ENCODE assay signal across 23 mouse cellular contexts in the genomic region with DNA sequence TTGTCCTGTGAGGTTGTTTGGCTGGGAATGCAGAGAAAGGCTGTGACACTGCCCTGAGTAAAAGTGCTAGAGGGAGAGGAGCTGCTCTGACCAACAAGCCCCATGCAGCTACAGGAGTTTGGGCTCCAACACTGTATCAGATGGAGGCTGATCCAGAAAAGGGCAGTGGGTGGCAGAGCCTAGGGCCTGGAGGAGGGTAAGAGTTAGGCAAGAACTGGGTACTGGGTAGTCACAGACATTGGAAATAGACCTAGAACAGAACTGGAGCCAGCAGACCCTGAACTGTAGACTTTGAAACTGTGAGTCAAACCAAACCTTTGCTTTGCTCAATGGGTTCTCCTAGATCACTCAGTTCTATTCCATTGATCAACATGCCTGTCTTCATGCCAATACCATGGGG. TPM values are rescaled to one million over a fixed set of nuclear protein-coding genes. Genes with fewer than 3 reads are reported as not detected.
A peak's percentile ranks its signal among the peaks of the same experiment; 100 is the strongest.
DNase-seq lines count a peak whose midpoint lies in the region; ATAC-seq and TF ChIP-seq lines count a peak whose summit lies in the region.
"Not testable (repeated sequence)": the region's sequence is repeated elsewhere in the genome, so short reads cannot be mapped to it uniquely, and the experiment has no call there.
"Had no signal": no experiment of that assay in that cellular context is flagged by ENCODE, and none has a peak within 500 bp of the region (broad histone marks: within the 10 kb centered on the region; RNA-seq: fewer than 3 reads in every experiment).

No protein-coding gene starts in this region.

- TF ChIP-seq POLR2A in kidney, adult 2 months (IDR thresholded peaks at IDR 0.05; ENCODE audit: low read depth, low read length); liver, adult 2 months (IDR thresholded peaks at IDR 0.05; ENCODE audit: extremely low read depth, insufficient read depth, low read length): not testable (repeated sequence)

- H3K9me3 ChIP-seq in heart, embryonic 10.5 days; limb, embryonic 10.5 days (replicated peaks); liver, embryonic 11.5 days (ENCODE audit: control insufficient read depth, low read length); liver, postnatal 0 days (ENCODE audit: low read length): not testable (repeated sequence)

- not testable (repeated sequence) for H3K27me3 ChIP-seq in heart, embryonic 10.5 days (ENCODE audit: insufficient read depth, poor library complexity, severe bottlenecking); kidney, adult 2 months (replicated peaks; ENCODE audit: control insufficient read depth, insufficient read depth, low read length); limb, embryonic 10.5 days (ENCODE audit: low read depth, poor library complexity, severe bottlenecking); liver, adult 2 months (ENCODE audit: control insufficient read depth, insufficient read depth, low read length); liver, embryonic 11.5 days (replicated peaks; ENCODE audit: control insufficient read depth, insufficient read depth, low read length); liver, postnatal 0 days (ENCODE audit: insufficient read depth, low read length)

- not testable (repeated sequence) for TF ChIP-seq CTCF in kidney, adult 2 months (conservative IDR thresholded peaks at IDR 0.05; ENCODE audit: insufficient read depth, insufficient read length, low read depth, low read length); liver, adult 2 months (IDR thresholded peaks at IDR 0.05; ENCODE audit: low read depth, low read length); liver, postnatal 0 days (IDR thresholded peaks at IDR 0.05; ENCODE audit: low read depth)

- H3K79me2 ChIP-seq in liver, adult 2 months (ENCODE audit: control insufficient read depth, insufficient read depth, low read length) = not testable (repeated sequence)

- DNase-seq in heart, embryonic 10.5 days (ENCODE audit: low spot score) = peak; percentile 69
- DNase-seq in kidney, adult 2 months = peak; percentile 40
- DNase-seq in kidney, adult 9 months = peak; percentile 36
- peak; percentile 4 to 18 for DNase-seq in kidney, postnatal 36 days
- peak; percentile 22 for DNase-seq in limb, embryonic 10.5 days (ENCODE audit: low spot score)
- DNase-seq in liver, adult 2 months (ENCODE audit: extremely low read depth, low read depth, low spot score) = peak; percentile 98
- peak; percentile 7 for DNase-seq in liver, embryonic 11.5 days (ENCODE audit: low spot score)
- DNase-seq in liver, postnatal 0 days = not testable (repeated sequence)

- not testable (repeated sequence) for H3K4me1 ChIP-seq in heart, embryonic 10.5 days; kidney, adult 2 months (ENCODE audit: control insufficient read depth, insufficient read depth, low read length); limb, embryonic 10.5 days; liver, embryonic 11.5 days (replicated peaks; ENCODE audit: control insufficient read depth, insufficient read depth, low read length); liver, postnatal 0 days (ENCODE audit: insufficient read depth)
- H3K4me1 ChIP-seq in liver, adult 2 months (ENCODE audit: control insufficient read depth, insufficient read depth, low read length) = peaks cover 20% of the 10 kb centered on the region

- H3K36me3 ChIP-seq in heart, embryonic 10.5 days; kidney, adult 2 months (ENCODE audit: control insufficient read depth, insufficient read depth, low read length); limb, embryonic 10.5 days; liver, embryonic 11.5 days (ENCODE audit: control insufficient read depth, insufficient read depth, low read length); liver, postnatal 0 days (replicated peaks; ENCODE audit: insufficient read depth, low read length): not testable (repeated sequence)
- peaks cover 28% of the 10 kb centered on the region for H3K36me3 ChIP-seq in liver, adult 2 months (ENCODE audit: control insufficient read depth, insufficient read depth, low read length)

- TF ChIP-seq EP300 in liver, postnatal 0 days (IDR thresholded peaks at IDR 0.05; ENCODE audit: low read depth) = not testable (repeated sequence)

- ATAC-seq in liver, embryonic 11.5 days (replicated peaks; ENCODE audit: low FRiP score) = not testable (repeated sequence)
- ATAC-seq in liver, postnatal 0 days = peak; percentile 84

- not testable (repeated sequence) for H3K4me2 ChIP-seq in liver, embryonic 11.5 days; liver, postnatal 0 days (ENCODE audit: low read depth, low read length)

- not testable (repeated sequence) for H3K27ac ChIP-seq in heart, embryonic 10.5 days; kidney, adult 2 months (ENCODE audit: insufficient read depth, low read depth, low read length); limb, embryonic 10.5 days; liver, embryonic 11.5 days (ENCODE audit: low read depth, low read length)
- H3K27ac ChIP-seq in liver, adult 2 months (replicated peaks; ENCODE audit: insufficient read depth, low read depth, low read length) = peak overlapping the region; percentile 93
- 0 out of 2 replicates have a peak overlapping the region, but pooled peaks have one; percentile 12 for H3K27ac ChIP-seq in liver, postnatal 0 days (ENCODE audit: low read depth)

- not testable (repeated sequence) for H3K4me3 ChIP-seq in heart, embryonic 10.5 days; kidney, adult 2 months (ENCODE audit: insufficient read depth, low read depth, low read length); limb, embryonic 10.5 days; liver, adult 2 months (ENCODE audit: insufficient read depth, low read depth, low read length); liver, embryonic 11.5 days (ENCODE audit: low read depth, low read length); liver, postnatal 0 days (ENCODE audit: low read depth, low read length)

- not testable (repeated sequence) for H3K9ac ChIP-seq in liver, adult 2 months (ENCODE audit: low read depth, low read length); liver, embryonic 11.5 days (ENCODE audit: low read depth, low read length); liver, postnatal 0 days (replicated peaks)

RNA-seq across cellular contexts. Expression of a gene that starts 1.4 kb away (rescaled TPM):
- not detected in 2 replicates for polyA plus RNA-seq in heart, embryonic 10.5 days (2016; fragmentation: Nextera tagmentation; extraction: Ambion mirVana)
- 0.26 TPM in 1 of 2 replicates, not detected in the other for polyA plus RNA-seq in kidney, adult 2 months (2012; rRNA removed)
- polyA plus RNA-seq in limb, embryonic 10.5 days (2016; fragmentation: Nextera tagmentation; extraction: Ambion mirVana) = not detected in 2 replicates
- 10,536 and 14,457 TPM in 2 replicates for total RNA-seq in liver, adult 2 months (2014; rRNA removed)
- polyA plus RNA-seq in liver, adult 2 months (2012; rRNA removed) = 2,986 and 3,416 TPM in 2 replicates
- polyA plus RNA-seq in liver, embryonic 11.5 days (2014; fragmentation: Nextera tagmentation; extraction: Ambion mirVana) = not detected in 2 replicates
- polyA plus RNA-seq in liver, postnatal 0 days (2015; fragmentation: Nextera tagmentation; extraction: Ambion mirVana) = 407 and 479 TPM in 2 replicates
- total RNA-seq: CH12.LX, G1E, MEL had no signal
- polyA plus RNA-seq: activated CD4-positive, CD25-positive, alpha-beta regulatory T cell, adult 4 months; brain, embryonic 14.5 days; C2C12; CD4-positive, CD25-positive, alpha-beta regulatory T cell, adult 4 months; G1E; Patski had no signal

RNA-seq across cellular contexts. Expression of a gene that starts 1.4 kb away (rescaled TPM):
- not detected in 2 replicates for polyA plus RNA-seq in heart, embryonic 10.5 days (2016; fragmentation: Nextera tagmentation; extraction: Ambion mirVana)
- polyA plus RNA-seq in kidney, adult 2 months (2012; rRNA removed) = 0.07 TPM in 1 of 2 replicates, not detected in the other
- polyA plus RNA-seq in limb, embryonic 10.5 days (2016; fragmentation: Nextera tagmentation; extraction: Ambion mirVana) = not detected in 2 replicates
- total RNA-seq in liver, adult 2 months (2014; rRNA removed) = 623 and 783 TPM in 2 replicates
- polyA plus RNA-seq in liver, adult 2 months (2012; rRNA removed) = 260 and 302 TPM in 2 replicates
- not detected in 2 replicates for polyA plus RNA-seq in liver, embryonic 11.5 days (2014; fragmentation: Nextera tagmentation; extraction: Ambion mirVana)
- polyA plus RNA-seq in liver, postnatal 0 days (2015; fragmentation: Nextera tagmentation; extraction: Ambion mirVana) = 325 and 370 TPM in 2 replicates
- total RNA-seq: CH12.LX, G1E, MEL had no signal
- polyA plus RNA-seq: activated CD4-positive, CD25-positive, alpha-beta regulatory T cell, adult 4 months; brain, embryonic 14.5 days; C2C12; CD4-positive, CD25-positive, alpha-beta regulatory T cell, adult 4 months; G1E had no signal

RNA-seq across cellular contexts. Expression of a gene that starts 22.5 kb away (rescaled TPM):
- polyA plus RNA-seq in heart, embryonic 10.5 days (2016; fragmentation: Nextera tagmentation; extraction: Ambion mirVana) = not detected in 2 replicates
- polyA plus RNA-seq in kidney, adult 2 months (2012; rRNA removed) = not detected in 2 replicates
- polyA plus RNA-seq in limb, embryonic 10.5 days (2016; fragmentation: Nextera tagmentation; extraction: Ambion mirVana) = not detected in 2 replicates
- total RNA-seq in liver, adult 2 months (2014; rRNA removed) = not detected in 2 replicates
- not detected in 2 replicates for polyA plus RNA-seq in liver, adult 2 months (2012; rRNA removed)
- polyA plus RNA-seq in liver, embryonic 11.5 days (2014; fragmentation: Nextera tagmentation; extraction: Ambion mirVana) = not detected in 2 replicates
- polyA plus RNA-seq in liver, postnatal 0 days (2015; fragmentation: Nextera tagmentation; extraction: Ambion mirVana) = not detected in 2 replicates
- total RNA-seq: adrenal gland, postnatal 10 days; adrenal gland, postnatal 14 days; adrenal gland, postnatal 25 days; adrenal gland, postnatal 36 days; adrenal gland, postnatal 4 days; CH12.LX; ES-E14; MEL had no signal
- polyA plus RNA-seq: activated CD4-positive, CD25-positive, alpha-beta regulatory T cell, adult 4 months; adrenal gland, adult 2 months; brain, embryonic 14.5 days; C2C12; CD4-positive, CD25-positive, alpha-beta regulatory T cell, adult 4 months; G1E; Patski had no signal

Comparison
In these comparisons a context has a peak if more than half of its experiments do, and no peak if none do; other contexts are left out.
1. RNA of a gene that starts 1.4 kb away (polyA plus RNA-seq): 2,986 to 3,416 TPM in liver, adult 2 months and 407 to 479 TPM in liver, postnatal 0 days; 0.26 TPM in kidney, adult 2 months, not detected in heart, embryonic 10.5 days, not detected in limb, embryonic 10.5 days and not detected in liver, embryonic 11.5 days; every median in the first group is over 100 times any median in the second.
2. RNA of a gene that starts 1.4 kb away (polyA plus RNA-seq): 325 to 370 TPM in liver, postnatal 0 days and 260 to 302 TPM in liver, adult 2 months; not detected in heart, embryonic 10.5 days, 0.07 TPM in kidney, adult 2 months, not detected in limb, embryonic 10.5 days and not detected in liver, embryonic 11.5 days; every median in the first group is over 100 times any median in the second.